Mouse (Mus musculus): ENCODE measurements around the gene Irgc1. TPM values are rescaled to one million over a fixed set of nuclear protein-coding genes. Genes with fewer than 3 reads are reported as not detected.

Irgc1 gene
- polyA plus RNA-seq, 1 experiment from 2014 or later: not detected

Other genes starting within 250 kb of the Irgc1 start
- gene Zfp111, start 240.9 kb downstream of the Irgc1 start, polyA plus RNA-seq (2015; fragmentation: Nextera tagmentation; extraction: Ambion mirVana): 8.5 and 9.2 TPM in 2 replicates
- gene Zfp109, start 214.7 kb downstream of the Irgc1 start, polyA plus RNA-seq (2015; fragmentation: Nextera tagmentation; extraction: Ambion mirVana): 5.1 and 5.6 TPM in 2 replicates
- gene Zfp108, start 197.5 kb downstream of the Irgc1 start, polyA plus RNA-seq (2015; fragmentation: Nextera tagmentation; extraction: Ambion mirVana): 3.5 and 4.3 TPM in 2 replicates
- 7.2 and 7.4 TPM in 2 replicates for gene Zfp93, start 181.9 kb downstream of the Irgc1 start, polyA plus RNA-seq (2015; fragmentation: Nextera tagmentation; extraction: Ambion mirVana)
- gene Zfp61, start 151.1 kb downstream of the Irgc1 start, polyA plus RNA-seq (2015; fragmentation: Nextera tagmentation; extraction: Ambion mirVana): 29.6 and 31.3 TPM in 2 replicates
- 9.3 and 11.1 TPM in 2 replicates for gene Zfp94, start 135.6 kb downstream of the Irgc1 start, polyA plus RNA-seq (2015; fragmentation: Nextera tagmentation; extraction: Ambion mirVana)
- gene Tescl, start 118.4 kb downstream of the Irgc1 start, polyA plus RNA-seq (2015; fragmentation: Nextera tagmentation; extraction: Ambion mirVana): 0.15 TPM in 1 of 2 replicates, not detected in the other
- gene Lypd5, start 103.1 kb downstream of the Irgc1 start, polyA plus RNA-seq (2015; fragmentation: Nextera tagmentation; extraction: Ambion mirVana): 0.26 and 3.0 TPM in 2 replicates
- 7.1 and 14.4 TPM in 2 replicates for gene Kcnn4, start 82.0 kb downstream of the Irgc1 start, polyA plus RNA-seq (2015; fragmentation: Nextera tagmentation; extraction: Ambion mirVana)
- 20.9 and 23.7 TPM in 2 replicates for gene Smg9, start 52.7 kb downstream of the Irgc1 start, polyA plus RNA-seq (2015; fragmentation: Nextera tagmentation; extraction: Ambion mirVana)
- gene Plaur, start 10.2 kb upstream of the Irgc1 start, polyA plus RNA-seq (2015; fragmentation: Nextera tagmentation; extraction: Ambion mirVana): 12.1 and 12.3 TPM in 2 replicates
- gene Cadm4, start 29.7 kb upstream of the Irgc1 start, polyA plus RNA-seq (2015; fragmentation: Nextera tagmentation; extraction: Ambion mirVana): 4.7 and 6.3 TPM in 2 replicates
- gene Zfp428, start 54.7 kb upstream of the Irgc1 start, polyA plus RNA-seq (2015; fragmentation: Nextera tagmentation; extraction: Ambion mirVana): 38.1 TPM in 2 replicates
- 0.19 and 0.40 TPM in 2 replicates for gene AC161166.1, start 60.2 kb upstream of the Irgc1 start, polyA plus RNA-seq (2015; fragmentation: Nextera tagmentation; extraction: Ambion mirVana)
- gene Irgq, start 78.4 kb upstream of the Irgc1 start, polyA plus RNA-seq (2015; fragmentation: Nextera tagmentation; extraction: Ambion mirVana): 7.6 and 8.2 TPM in 2 replicates
- 1.9 and 6.8 TPM in 2 replicates for gene Pinlyp, start 93.8 kb upstream of the Irgc1 start, polyA plus RNA-seq (2015; fragmentation: Nextera tagmentation; extraction: Ambion mirVana)
- gene Xrcc1, start 94.0 kb upstream of the Irgc1 start, polyA plus RNA-seq (2015; fragmentation: Nextera tagmentation; extraction: Ambion mirVana): 96.1 and 100.0 TPM in 2 replicates
- 31.1 and 37.1 TPM in 2 replicates for gene Ethe1, start 135.2 kb upstream of the Irgc1 start, polyA plus RNA-seq (2015; fragmentation: Nextera tagmentation; extraction: Ambion mirVana)
- gene Zfp575, start 135.3 kb upstream of the Irgc1 start, polyA plus RNA-seq (2015; fragmentation: Nextera tagmentation; extraction: Ambion mirVana): 4.3 and 5.0 TPM in 2 replicates
- 0.43 and 0.54 TPM in 2 replicates for gene Phldb3, start 158.5 kb upstream of the Irgc1 start, polyA plus RNA-seq (2015; fragmentation: Nextera tagmentation; extraction: Ambion mirVana)
- 22.6 and 42.2 TPM in 2 replicates for gene Lypd3, start 184.3 kb upstream of the Irgc1 start, polyA plus RNA-seq (2015; fragmentation: Nextera tagmentation; extraction: Ambion mirVana)
- gene Tex101, start 224.4 kb upstream of the Irgc1 start, polyA plus RNA-seq (2015; fragmentation: Nextera tagmentation; extraction: Ambion mirVana): 0.21 TPM in 1 of 2 replicates, not detected in the other

Measured in stomach, embryonic 15.5 days (tissue).